Mouse (Mus musculus): ENCODE measurements around the gene Glce. TPM values are rescaled to one million over a fixed set of nuclear protein-coding genes. Genes with fewer than 3 reads are reported as not detected.

The Glce gene
- polyA plus RNA-seq, 1 experiment from 2014 or later, result 19.5 TPM

- no peak overlapping the region for H3K4me3 ChIP-seq (ENCODE audit: low read depth, low read length)
- H3K27me3 ChIP-seq (ENCODE audit: control insufficient read depth, insufficient read depth, low read length), result no peaks in the 10 kb centered on the region
- H3K9me3 ChIP-seq (ENCODE audit: control insufficient read depth, low read length), result no peaks in the 10 kb centered on the region
- 95% methylated on average over 2 of the region's 2 CpGs for WGBS
- H3K36me3 ChIP-seq (ENCODE audit: control insufficient read depth, insufficient read depth, low read length), result no peaks in the 10 kb centered on the region
- no peak for DNase-seq (ENCODE audit: low spot score)
- H3K27ac ChIP-seq (ENCODE audit: low read depth, low read length), result no peak overlapping the region
- H3K9ac ChIP-seq (ENCODE audit: low read length), result no peak overlapping the region
- H3K4me2 ChIP-seq (ENCODE audit: low read depth, low read length, severe bottlenecking), result no peak overlapping the region
- H3K4me1 ChIP-seq (replicated peaks; ENCODE audit: control insufficient read depth, insufficient read depth, low read length), result no peaks in the 10 kb centered on the region
- no peak for ATAC-seq (replicated peaks; ENCODE audit: low FRiP score)
These were observed 62.0 kb downstream of the Glce start for GRCm38 (mm10) chr9:62060431-62060830.

GRCm38 (mm10) chr9:62059941-62060340, 62.5 kb downstream of the Glce start:
- Histone ChIP-seq H3K4me1 (replicated peaks; ENCODE audit: control insufficient read depth, insufficient read depth, low read length) (no peaks in the 10 kb centered on the region), H3K9ac (ENCODE audit: low read length) (no peak overlapping the region), H3K4me2 (ENCODE audit: low read depth, low read length, severe bottlenecking) (no peak overlapping the region), H3K27me3 (ENCODE audit: control insufficient read depth, insufficient read depth, low read length) (no peaks in the 10 kb centered on the region), H3K36me3 (ENCODE audit: control insufficient read depth, insufficient read depth, low read length) (no peaks in the 10 kb centered on the region), H3K27ac (ENCODE audit: low read depth, low read length) (no peak overlapping the region), H3K9me3 (ENCODE audit: control insufficient read depth, low read length) (no peaks in the 10 kb centered on the region), H3K4me3 (ENCODE audit: low read depth, low read length) (no peak overlapping the region)
- ATAC-seq (replicated peaks; ENCODE audit: low FRiP score), result no peak
- WGBS, result 91% methylated on average over 11 of the region's 11 CpGs
- DNase-seq (ENCODE audit: low spot score), result no peak

GRCm38 (mm10) chr9:62057881-62058506, 64.5 kb downstream of the Glce start:
- Histone ChIP-seq H3K27ac (ENCODE audit: low read depth, low read length) (no peak overlapping the region), H3K9me3 (ENCODE audit: control insufficient read depth, low read length) (no peaks in the 10 kb centered on the region), H3K9ac (ENCODE audit: low read length) (no peak overlapping the region), H3K4me3 (ENCODE audit: low read depth, low read length) (no peak overlapping the region), H3K4me2 (ENCODE audit: low read depth, low read length, severe bottlenecking) (no peak overlapping the region), H3K27me3 (ENCODE audit: control insufficient read depth, insufficient read depth, low read length) (no peaks in the 10 kb centered on the region), H3K4me1 (replicated peaks; ENCODE audit: control insufficient read depth, insufficient read depth, low read length) (no peaks in the 10 kb centered on the region), H3K36me3 (ENCODE audit: control insufficient read depth, insufficient read depth, low read length) (no peaks in the 10 kb centered on the region)
- DNase-seq (ENCODE audit: low spot score), result no peak
- 86% methylated on average over 7 of the region's 7 CpGs for WGBS
- ATAC-seq (replicated peaks; ENCODE audit: low FRiP score), result no peak

GRCm38 (mm10) chr9:62056206-62056605, 66.2 kb downstream of the Glce start:
- Histone ChIP-seq H3K36me3 (ENCODE audit: control insufficient read depth, insufficient read depth, low read length) (no peaks in the 10 kb centered on the region), H3K27me3 (ENCODE audit: control insufficient read depth, insufficient read depth, low read length) (no peaks in the 10 kb centered on the region), H3K4me1 (replicated peaks; ENCODE audit: control insufficient read depth, insufficient read depth, low read length) (no peaks in the 10 kb centered on the region), H3K9ac (ENCODE audit: low read length) (no peak overlapping the region), H3K4me2 (ENCODE audit: low read depth, low read length, severe bottlenecking) (no peak overlapping the region), H3K4me3 (ENCODE audit: low read depth, low read length) (no peak overlapping the region), H3K27ac (ENCODE audit: low read depth, low read length) (no peak overlapping the region), H3K9me3 (ENCODE audit: control insufficient read depth, low read length) (no peaks in the 10 kb centered on the region)
- ATAC-seq (replicated peaks; ENCODE audit: low FRiP score), result no peak
- no peak for DNase-seq (ENCODE audit: low spot score)
- 91% methylated on average over 2 of the region's 2 CpGs for WGBS

GRCm38 (mm10) chr9:62050801-62051200, 71.7 kb downstream of the Glce start:
- Histone ChIP-seq H3K4me2 (ENCODE audit: low read depth, low read length, severe bottlenecking) (no peak overlapping the region), H3K27ac (ENCODE audit: low read depth, low read length) (no peak overlapping the region), H3K36me3 (ENCODE audit: control insufficient read depth, insufficient read depth, low read length) (no peaks in the 10 kb centered on the region), H3K27me3 (ENCODE audit: control insufficient read depth, insufficient read depth, low read length) (no peaks in the 10 kb centered on the region), H3K9me3 (ENCODE audit: control insufficient read depth, low read length) (no peaks in the 10 kb centered on the region), H3K4me1 (replicated peaks; ENCODE audit: control insufficient read depth, insufficient read depth, low read length) (no peaks in the 10 kb centered on the region), H3K4me3 (ENCODE audit: low read depth, low read length) (no peak overlapping the region), H3K9ac (ENCODE audit: low read length) (no peak overlapping the region)
- DNase-seq (ENCODE audit: low spot score) (no peak), ATAC-seq (replicated peaks; ENCODE audit: low FRiP score) (no peak)
- WGBS, result 51% methylated on average over 4 of the region's 4 CpGs

GRCm38 (mm10) chr9:62049166-62049565, 73.3 kb downstream of the Glce start:
- no peak for DNase-seq (ENCODE audit: low spot score)
- no peaks in the 10 kb centered on the region for H3K9me3 ChIP-seq (ENCODE audit: control insufficient read depth, low read length)
- H3K27ac ChIP-seq (ENCODE audit: low read depth, low read length), result no peak overlapping the region
- ATAC-seq (replicated peaks; ENCODE audit: low FRiP score), result no peak
- WGBS, result 70% methylated on average over 8 of the region's 8 CpGs
- no peak overlapping the region for H3K9ac ChIP-seq (ENCODE audit: low read length)
- H3K36me3 ChIP-seq (ENCODE audit: control insufficient read depth, insufficient read depth, low read length), result no peaks in the 10 kb centered on the region
- no peaks in the 10 kb centered on the region for H3K27me3 ChIP-seq (ENCODE audit: control insufficient read depth, insufficient read depth, low read length)
- H3K4me2 ChIP-seq (ENCODE audit: low read depth, low read length, severe bottlenecking), result no peak overlapping the region
- no peaks in the 10 kb centered on the region for H3K4me1 ChIP-seq (replicated peaks; ENCODE audit: control insufficient read depth, insufficient read depth, low read length)
- no peak overlapping the region for H3K4me3 ChIP-seq (ENCODE audit: low read depth, low read length)

- no peaks in the 10 kb centered on the region for H3K9me3 ChIP-seq (ENCODE audit: control insufficient read depth, low read length)
- no peak for ATAC-seq (replicated peaks; ENCODE audit: low FRiP score)
- H3K4me1 ChIP-seq (replicated peaks; ENCODE audit: control insufficient read depth, insufficient read depth, low read length), result no peaks in the 10 kb centered on the region
- no peak overlapping the region for H3K4me2 ChIP-seq (ENCODE audit: low read depth, low read length, severe bottlenecking)
- H3K27me3 ChIP-seq (ENCODE audit: control insufficient read depth, insufficient read depth, low read length), result no peaks in the 10 kb centered on the region
- DNase-seq (ENCODE audit: low spot score), result no peak
- WGBS, result 87% methylated on average over 3 of the region's 3 CpGs
- H3K36me3 ChIP-seq (ENCODE audit: control insufficient read depth, insufficient read depth, low read length), result no peaks in the 10 kb centered on the region
- H3K4me3 ChIP-seq (ENCODE audit: low read depth, low read length), result no peak overlapping the region
- no peak overlapping the region for H3K27ac ChIP-seq (ENCODE audit: low read depth, low read length)
- H3K9ac ChIP-seq (ENCODE audit: low read length), result no peak overlapping the region
These were observed 80.3 kb downstream of the Glce start for GRCm38 (mm10) chr9:62042167-62042566.

GRCm38 (mm10) chr9:62040008-62040608, 82.3 kb downstream of the Glce start:
- 5% methylated on average over 20 of the region's 20 CpGs for WGBS
- 0 out of 2 replicates have a peak, but pooled peaks have one; percentile 55 for ATAC-seq (replicated peaks; ENCODE audit: low FRiP score)
- H3K4me1 ChIP-seq (replicated peaks; ENCODE audit: control insufficient read depth, insufficient read depth, low read length), result no peaks in the 10 kb centered on the region
- DNase-seq (ENCODE audit: low spot score), result peak; percentile 93
- H3K36me3 ChIP-seq (ENCODE audit: control insufficient read depth, insufficient read depth, low read length), result no peaks in the 10 kb centered on the region
- H3K27me3 ChIP-seq (ENCODE audit: control insufficient read depth, insufficient read depth, low read length), result no peaks in the 10 kb centered on the region
- no peak overlapping the region for H3K4me3 ChIP-seq (ENCODE audit: low read depth, low read length)
- H3K4me2 ChIP-seq (ENCODE audit: low read depth, low read length, severe bottlenecking), result peak overlapping the region; percentile 25
- H3K27ac ChIP-seq (ENCODE audit: low read depth, low read length), result no peak overlapping the region
- H3K9ac ChIP-seq (ENCODE audit: low read length), result no peak overlapping the region
- no peaks in the 10 kb centered on the region for H3K9me3 ChIP-seq (ENCODE audit: control insufficient read depth, low read length)

- Histone ChIP-seq H3K36me3 (ENCODE audit: control insufficient read depth, insufficient read depth, low read length) (no peaks in the 10 kb centered on the region), H3K4me3 (ENCODE audit: low read depth, low read length) (no peak overlapping the region), H3K9ac (ENCODE audit: low read length) (no peak overlapping the region), H3K4me2 (ENCODE audit: low read depth, low read length, severe bottlenecking) (no peak overlapping the region), H3K4me1 (replicated peaks; ENCODE audit: control insufficient read depth, insufficient read depth, low read length) (no peaks in the 10 kb centered on the region), H3K9me3 (ENCODE audit: control insufficient read depth, low read length) (no peaks in the 10 kb centered on the region), H3K27ac (ENCODE audit: low read depth, low read length) (no peak overlapping the region), H3K27me3 (ENCODE audit: control insufficient read depth, insufficient read depth, low read length) (no peaks in the 10 kb centered on the region)
- ATAC-seq (replicated peaks; ENCODE audit: low FRiP score) (no peak), DNase-seq (ENCODE audit: low spot score) (no peak)
- 79% methylated on average over 1 of the region's 1 CpGs for WGBS
These were observed 86.6 kb downstream of the Glce start for GRCm38 (mm10) chr9:62035806-62036205.
